Mouse (Mus musculus): Measurements from ENCODE around the gene Arhgap44. TPM values are rescaled to one million over a fixed set of nuclear protein-coding genes. Genes with fewer than 3 reads are reported as not detected.
A peak's percentile ranks its signal among the peaks of the same experiment; 100 is the strongest.

Arhgap44 gene
- polyA plus RNA-seq, 1 experiment from 2014 or later = 4.9 TPM

DNA sequence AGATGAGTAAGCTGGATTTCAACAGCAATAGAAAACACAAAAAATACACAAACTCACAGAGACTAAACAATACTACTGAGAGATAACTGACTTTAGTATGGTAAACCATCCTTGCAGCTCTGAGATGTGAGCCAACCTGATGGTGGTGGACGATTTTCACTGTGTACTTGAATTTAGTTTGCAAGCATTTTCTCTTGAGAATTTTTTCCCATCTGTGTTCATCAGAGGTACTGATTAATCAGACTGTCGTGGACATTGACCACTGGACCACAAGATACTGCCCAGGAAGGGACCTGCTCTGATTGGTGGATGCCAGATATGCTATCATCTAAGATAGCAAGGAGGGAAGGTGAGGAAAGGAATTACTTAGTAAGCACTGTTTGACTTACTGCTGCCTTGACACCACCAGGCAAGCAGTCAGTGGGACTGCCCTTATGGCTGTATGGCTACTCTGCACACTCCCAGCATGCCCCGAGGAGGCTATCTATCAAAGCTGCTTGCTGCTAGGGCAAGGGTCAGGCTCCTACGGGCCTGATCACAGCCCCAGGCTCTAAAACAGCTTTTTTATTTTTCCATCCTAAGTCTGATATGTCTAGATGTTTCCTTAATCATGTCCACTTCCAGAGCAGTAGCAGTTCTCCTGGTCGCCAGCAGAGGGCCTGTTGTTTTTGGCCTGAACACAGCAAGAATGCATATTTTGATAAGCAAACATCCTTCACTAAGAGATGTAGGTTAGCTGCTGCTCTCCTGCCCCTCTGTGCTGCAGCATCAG lies 74.1 kb downstream of the Arhgap44 start:
- Histone ChIP-seq H3K4me3 (ENCODE audit: low read depth, low read length) (no peak overlapping the region), H3K36me3 (ENCODE audit: control insufficient read depth, insufficient read depth, low read length) (no peaks in the 10 kb centered on the region), H3K9ac (ENCODE audit: low read depth, low read length) (no peak overlapping the region), H3K9me3 (ENCODE audit: control insufficient read depth, low read length) (no peaks in the 10 kb centered on the region), H3K27me3 (ENCODE audit: control insufficient read depth, insufficient read depth, low read length) (no peaks in the 10 kb centered on the region), H3K4me1 (replicated peaks; ENCODE audit: control insufficient read depth, insufficient read depth, low read length) (no peaks in the 10 kb centered on the region), H3K4me2 (replicated peaks; ENCODE audit: low read depth, low read length) (no peak overlapping the region), H3K27ac (ENCODE audit: low read depth, low read length) (no peak overlapping the region)
- 51% methylated on average over 5 of the region's 5 CpGs for WGBS
- DNase-seq (ENCODE audit: low spot score) (peak; percentile 61), ATAC-seq (ENCODE audit: low FRiP score) (no peak)

- ATAC-seq (ENCODE audit: low FRiP score) (no peak), DNase-seq (ENCODE audit: low spot score) (no peak)
- Histone ChIP-seq H3K4me1 (replicated peaks; ENCODE audit: control insufficient read depth, insufficient read depth, low read length) (no peaks in the 10 kb centered on the region), H3K27ac (ENCODE audit: low read depth, low read length) (no peak overlapping the region), H3K36me3 (ENCODE audit: control insufficient read depth, insufficient read depth, low read length) (no peaks in the 10 kb centered on the region), H3K27me3 (ENCODE audit: control insufficient read depth, insufficient read depth, low read length) (no peaks in the 10 kb centered on the region), H3K9ac (ENCODE audit: low read depth, low read length) (no peak overlapping the region), H3K4me3 (ENCODE audit: low read depth, low read length) (no peak overlapping the region), H3K4me2 (replicated peaks; ENCODE audit: low read depth, low read length) (no peak overlapping the region), H3K9me3 (ENCODE audit: control insufficient read depth, low read length) (no peaks in the 10 kb centered on the region)
- WGBS = 93% methylated on average over 8 of the region's 8 CpGs
Observed at GRCm38 (mm10) chr11:65080761-65081160, 82.0 kb downstream of the Arhgap44 start.

GRCm38 (mm10) chr11:65080274-65080673 lies 82.5 kb downstream of the Arhgap44 start:
- Histone ChIP-seq H3K4me2 (replicated peaks; ENCODE audit: low read depth, low read length) (no peak overlapping the region), H3K36me3 (ENCODE audit: control insufficient read depth, insufficient read depth, low read length) (no peaks in the 10 kb centered on the region), H3K27ac (ENCODE audit: low read depth, low read length) (no peak overlapping the region), H3K27me3 (ENCODE audit: control insufficient read depth, insufficient read depth, low read length) (no peaks in the 10 kb centered on the region), H3K9ac (ENCODE audit: low read depth, low read length) (no peak overlapping the region), H3K9me3 (ENCODE audit: control insufficient read depth, low read length) (no peaks in the 10 kb centered on the region), H3K4me3 (ENCODE audit: low read depth, low read length) (no peak overlapping the region), H3K4me1 (replicated peaks; ENCODE audit: control insufficient read depth, insufficient read depth, low read length) (no peaks in the 10 kb centered on the region)
- WGBS = 92% methylated on average over 3 of the region's 3 CpGs
- no peak for DNase-seq (ENCODE audit: low spot score)
- no peak for ATAC-seq (ENCODE audit: low FRiP score)

DNA sequence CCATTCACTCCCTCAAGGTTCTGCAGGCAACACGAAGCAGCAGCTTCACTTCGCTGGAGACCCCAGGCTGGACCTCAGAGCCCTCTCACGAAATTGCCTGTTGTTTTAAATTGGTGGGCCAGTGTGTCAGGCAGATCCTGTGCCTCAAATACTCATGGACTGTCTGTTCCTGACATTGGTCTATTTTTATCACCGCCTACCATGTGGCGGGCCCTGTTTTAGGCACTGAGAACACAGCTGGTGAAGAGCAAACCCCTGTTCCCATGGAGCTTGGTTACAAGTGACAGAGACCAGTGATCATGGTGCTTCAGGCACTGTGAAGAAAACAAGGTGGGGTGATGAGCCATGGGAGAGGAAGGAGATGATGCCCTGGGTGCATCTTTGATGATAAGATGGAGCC lies 93.2 kb downstream of the Arhgap44 start:
- Histone ChIP-seq H3K36me3 (ENCODE audit: control insufficient read depth, insufficient read depth, low read length) (no peaks in the 10 kb centered on the region), H3K27ac (ENCODE audit: low read depth, low read length) (no peak overlapping the region), H3K9ac (ENCODE audit: low read depth, low read length) (no peak overlapping the region), H3K9me3 (ENCODE audit: control insufficient read depth, low read length) (no peaks in the 10 kb centered on the region), H3K4me3 (ENCODE audit: low read depth, low read length) (no peak overlapping the region), H3K4me1 (replicated peaks; ENCODE audit: control insufficient read depth, insufficient read depth, low read length) (no peaks in the 10 kb centered on the region), H3K4me2 (replicated peaks; ENCODE audit: low read depth, low read length) (no peak overlapping the region), H3K27me3 (ENCODE audit: control insufficient read depth, insufficient read depth, low read length) (no peaks in the 10 kb centered on the region)
- WGBS = 91% methylated on average over 5 of the region's 5 CpGs
- ATAC-seq (ENCODE audit: low FRiP score) (no peak), DNase-seq (ENCODE audit: low spot score) (no peak)

GRCm38 (mm10) chr11:65069051-65069450 lies 93.7 kb downstream of the Arhgap44 start:
- H3K4me2 ChIP-seq (replicated peaks; ENCODE audit: low read depth, low read length) = no peak overlapping the region
- H3K9me3 ChIP-seq (ENCODE audit: control insufficient read depth, low read length) = no peaks in the 10 kb centered on the region
- DNase-seq (ENCODE audit: low spot score) (no peak), ATAC-seq (ENCODE audit: low FRiP score) (no peak)
- no peaks in the 10 kb centered on the region for H3K36me3 ChIP-seq (ENCODE audit: control insufficient read depth, insufficient read depth, low read length)
- H3K27ac ChIP-seq (ENCODE audit: low read depth, low read length) = no peak overlapping the region
- H3K4me1 ChIP-seq (replicated peaks; ENCODE audit: control insufficient read depth, insufficient read depth, low read length) = no peaks in the 10 kb centered on the region
- 89% methylated on average over 4 of the region's 4 CpGs for WGBS
- H3K27me3 ChIP-seq (ENCODE audit: control insufficient read depth, insufficient read depth, low read length) = no peaks in the 10 kb centered on the region
- no peak overlapping the region for H3K9ac ChIP-seq (ENCODE audit: low read depth, low read length)
- no peak overlapping the region for H3K4me3 ChIP-seq (ENCODE audit: low read depth, low read length)

DNA sequence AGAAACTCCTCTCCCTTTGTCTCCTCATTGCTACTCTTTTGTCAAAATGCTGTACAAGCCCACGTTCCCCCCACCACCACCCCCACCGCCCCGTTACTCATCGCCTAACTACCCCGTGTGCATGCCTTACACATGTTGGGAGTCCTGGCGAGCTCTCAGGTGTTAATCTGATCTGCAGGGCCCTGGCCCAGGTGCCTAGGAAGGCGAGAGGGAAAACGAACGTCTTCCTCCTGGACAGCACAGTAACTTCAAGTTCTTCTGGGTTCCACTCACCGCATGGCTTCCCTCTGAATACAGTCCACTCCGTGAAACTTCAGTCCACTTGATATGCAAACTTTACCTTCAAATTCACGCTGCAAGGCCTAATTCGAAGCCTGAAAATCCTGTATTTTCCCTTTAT lies 97.6 kb downstream of the Arhgap44 start:
- Histone ChIP-seq H3K4me3 (ENCODE audit: low read depth, low read length) (no peak overlapping the region), H3K27me3 (ENCODE audit: control insufficient read depth, insufficient read depth, low read length) (no peaks in the 10 kb centered on the region), H3K27ac (ENCODE audit: low read depth, low read length) (no peak overlapping the region), H3K4me1 (replicated peaks; ENCODE audit: control insufficient read depth, insufficient read depth, low read length) (no peaks in the 10 kb centered on the region), H3K36me3 (ENCODE audit: control insufficient read depth, insufficient read depth, low read length) (no peaks in the 10 kb centered on the region), H3K4me2 (replicated peaks; ENCODE audit: low read depth, low read length) (no peak overlapping the region), H3K9ac (ENCODE audit: low read depth, low read length) (no peak overlapping the region), H3K9me3 (ENCODE audit: control insufficient read depth, low read length) (no peaks in the 10 kb centered on the region)
- WGBS = 87% methylated on average over 13 of the region's 13 CpGs
- ATAC-seq (ENCODE audit: low FRiP score) = no peak
- DNase-seq (ENCODE audit: low spot score) = no peak

GRCm38 (mm10) chr11:65061437-65061836 lies 101.3 kb downstream of the Arhgap44 start:
- Histone ChIP-seq H3K4me2 (replicated peaks; ENCODE audit: low read depth, low read length) (no peak overlapping the region), H3K4me3 (ENCODE audit: low read depth, low read length) (no peak overlapping the region), H3K36me3 (ENCODE audit: control insufficient read depth, insufficient read depth, low read length) (no peaks in the 10 kb centered on the region), H3K9ac (ENCODE audit: low read depth, low read length) (no peak overlapping the region), H3K9me3 (ENCODE audit: control insufficient read depth, low read length) (no peaks in the 10 kb centered on the region), H3K27me3 (ENCODE audit: control insufficient read depth, insufficient read depth, low read length) (no peaks in the 10 kb centered on the region), H3K27ac (ENCODE audit: low read depth, low read length) (no peak overlapping the region), H3K4me1 (replicated peaks; ENCODE audit: control insufficient read depth, insufficient read depth, low read length) (no peaks in the 10 kb centered on the region)
- ATAC-seq (ENCODE audit: low FRiP score) (no peak), DNase-seq (ENCODE audit: low spot score) (peak; percentile 28)
- 62% methylated on average over 3 of the region's 3 CpGs for WGBS

DNA sequence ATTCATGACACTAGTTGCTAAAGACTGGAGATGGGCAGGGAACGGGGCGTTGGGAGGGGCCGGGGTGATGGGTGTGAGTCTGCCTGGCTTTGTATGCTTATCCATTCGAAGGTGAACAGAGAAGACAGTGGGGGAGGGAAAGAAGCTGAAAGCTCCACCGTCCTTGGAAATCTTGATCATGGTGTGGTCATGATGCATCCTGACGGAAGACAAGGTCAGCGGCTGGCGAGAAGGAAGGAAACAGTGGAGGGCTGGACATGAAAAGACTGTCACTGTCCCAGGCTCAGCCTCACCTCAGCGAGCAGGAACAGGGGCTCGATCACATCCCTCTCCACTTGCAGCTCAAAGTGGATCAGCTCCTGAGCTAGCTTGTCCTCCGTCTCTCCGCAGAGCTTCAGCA lies 103.2 kb downstream of the Arhgap44 start:
- Histone ChIP-seq H3K27me3 (ENCODE audit: control insufficient read depth, insufficient read depth, low read length) (no peaks in the 10 kb centered on the region), H3K4me2 (replicated peaks; ENCODE audit: low read depth, low read length) (no peak overlapping the region), H3K36me3 (ENCODE audit: control insufficient read depth, insufficient read depth, low read length) (no peaks in the 10 kb centered on the region), H3K9ac (ENCODE audit: low read depth, low read length) (no peak overlapping the region), H3K27ac (ENCODE audit: low read depth, low read length) (no peak overlapping the region), H3K9me3 (ENCODE audit: control insufficient read depth, low read length) (no peaks in the 10 kb centered on the region), H3K4me3 (ENCODE audit: low read depth, low read length) (no peak overlapping the region), H3K4me1 (replicated peaks; ENCODE audit: control insufficient read depth, insufficient read depth, low read length) (no peaks in the 10 kb centered on the region)
- ATAC-seq (ENCODE audit: low FRiP score) (no peak), DNase-seq (ENCODE audit: low spot score) (no peak)
- 85% methylated on average over 12 of the region's 12 CpGs for WGBS

DNA sequence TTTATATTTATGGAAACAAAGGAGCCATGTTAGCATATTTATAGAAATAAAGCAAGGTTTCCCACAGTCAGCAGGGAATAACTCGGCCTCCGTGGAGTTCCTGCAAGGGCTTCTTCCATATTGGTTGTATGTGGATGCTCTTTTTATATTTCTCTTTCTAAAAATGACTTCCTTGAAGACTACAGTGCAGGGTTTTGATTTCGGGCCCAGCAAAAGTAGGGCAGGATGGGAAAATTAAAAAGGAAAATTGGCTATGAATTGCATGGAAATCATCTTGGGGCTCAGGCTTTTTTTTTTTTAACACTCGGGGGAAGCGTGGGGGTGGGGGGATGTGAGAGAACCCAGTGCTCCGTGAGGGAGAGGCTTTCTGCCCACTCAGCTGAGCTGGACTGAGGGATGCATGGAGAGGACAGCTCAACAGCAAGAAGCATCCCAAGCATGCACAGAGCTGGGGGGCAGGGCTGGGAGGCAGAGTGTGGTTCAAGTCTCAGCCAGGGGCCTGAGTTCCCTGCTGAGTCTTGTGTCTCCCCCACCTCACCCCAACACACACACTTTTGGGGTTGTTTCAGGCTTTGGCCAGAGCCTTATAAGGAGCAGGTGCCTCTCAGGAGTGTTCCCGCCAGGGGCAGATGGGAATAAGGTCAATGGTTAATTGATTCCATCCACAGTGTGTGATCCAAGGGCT lies 104.4 kb downstream of the Arhgap44 start:
- no peak overlapping the region for H3K4me2 ChIP-seq (replicated peaks; ENCODE audit: low read depth, low read length)
- no peaks in the 10 kb centered on the region for H3K9me3 ChIP-seq (ENCODE audit: control insufficient read depth, low read length)
- no peak overlapping the region for H3K4me3 ChIP-seq (ENCODE audit: low read depth, low read length)
- no peak overlapping the region for H3K9ac ChIP-seq (ENCODE audit: low read depth, low read length)
- no peak overlapping the region for H3K27ac ChIP-seq (ENCODE audit: low read depth, low read length)
- peak; percentile 18 for DNase-seq (ENCODE audit: low spot score)
- WGBS = 67% methylated on average over 7 of the region's 7 CpGs
- no peaks in the 10 kb centered on the region for H3K4me1 ChIP-seq (replicated peaks; ENCODE audit: control insufficient read depth, insufficient read depth, low read length)
- H3K27me3 ChIP-seq (ENCODE audit: control insufficient read depth, insufficient read depth, low read length) = no peaks in the 10 kb centered on the region
- H3K36me3 ChIP-seq (ENCODE audit: control insufficient read depth, insufficient read depth, low read length) = no peaks in the 10 kb centered on the region
- ATAC-seq (ENCODE audit: low FRiP score) = no peak
